Mouse (Mus musculus) ES-Bruce4 (cell line): ENCODE measurements around the gene Sec11a.

Experiments
- CTCF ChIP-seq: IDR thresholded peaks from one replicate; pipeline ENCODE4 v1.8.1; 2011; ENCODE audit warnings: low read depth, low read length
- EP300 ChIP-seq: IDR thresholded peaks from 2 replicates; pipeline ENCODE4 v1.6.1; 2011; ENCODE audit warnings: low read depth, low read length; ENCODE audit not compliant: insufficient read depth
- POLR2A ChIP-seq: IDR thresholded peaks from one replicate; pipeline ENCODE4 v1.8.1; 2011; ENCODE audit warnings: low read length; ENCODE audit not compliant: insufficient read depth

- no peak for TF ChIP-seq CTCF
- no peak for TF ChIP-seq POLR2A
- TF ChIP-seq EP300: no peak
These were observed 85.1 kb downstream of the Sec11a start for GRCm38 (mm10) chr7:80862475-80862874.
